Comparison of ENCODE assay signal across 9 mouse cellular contexts in the genomic region with DNA sequence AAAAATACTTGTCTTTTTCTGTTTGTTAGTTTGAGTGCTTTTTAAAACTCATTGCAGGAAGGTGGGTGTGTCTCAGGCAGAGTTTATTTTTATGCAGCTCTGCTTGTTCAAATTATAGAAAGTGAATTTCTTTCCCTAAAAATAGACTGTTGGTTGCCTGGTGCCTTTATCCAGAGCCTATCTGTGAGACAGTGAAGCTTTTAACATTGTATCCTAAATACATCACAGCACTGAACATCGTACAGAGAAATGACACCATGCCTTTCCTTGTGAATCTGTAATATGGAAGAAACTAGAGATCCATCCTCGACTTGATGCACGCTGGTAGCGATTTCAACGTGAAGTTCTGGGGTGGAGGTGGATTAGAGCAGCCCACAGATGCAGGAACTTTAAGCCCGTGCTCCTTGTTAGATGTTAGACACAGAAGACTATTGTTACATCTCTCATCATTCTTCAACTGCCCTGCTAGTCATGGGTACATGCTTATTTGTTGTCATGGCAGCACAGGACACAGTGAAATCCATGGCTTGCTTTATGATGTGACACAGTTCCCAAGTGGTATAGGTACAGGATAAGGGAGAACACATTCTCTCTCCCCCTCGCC. TPM values are rescaled to one million over a fixed set of nuclear protein-coding genes. Genes with fewer than 3 reads are reported as not detected.
A peak's percentile ranks its signal among the peaks of the same experiment; 100 is the strongest.
DNase-seq lines count a peak whose midpoint lies in the region; ATAC-seq and TF ChIP-seq lines count a peak whose summit lies in the region.
"Had no signal": no experiment of that assay in that cellular context is flagged by ENCODE, and none has a peak within 500 bp of the region (broad histone marks: within the 10 kb centered on the region; RNA-seq: fewer than 3 reads in every experiment).

No protein-coding gene starts in this region.

- no peaks in the 10 kb centered on the region for H3K9me3 ChIP-seq in heart, embryonic 16.5 days (replicated peaks; ENCODE audit: control insufficient read depth, low read length)
- H3K9me3 ChIP-seq in forebrain, postnatal 0 days (ENCODE audit: low read length), result no peaks in the 10 kb centered on the region
- no peaks in the 10 kb centered on the region for H3K9me3 ChIP-seq in liver, postnatal 0 days (ENCODE audit: low read length)

- no peak for DNase-seq in heart, adult 9 months (ENCODE audit: low spot score in 2 of 2)
- peak; percentile 36 for DNase-seq in forebrain, postnatal 0 days
- peak; percentile 6 to 10 for DNase-seq in layer of hippocampus, postnatal 36 days
- DNase-seq in lung, adult 18-20 months, result no peak
- no peak for DNase-seq in liver, postnatal 0 days
- no peak for DNase-seq in kidney, adult 2 months

- H3K27me3 ChIP-seq in heart, embryonic 16.5 days (ENCODE audit: control insufficient read depth, insufficient read depth, low read length), result no peaks in the 10 kb centered on the region
- no peaks in the 10 kb centered on the region for H3K27me3 ChIP-seq in forebrain, postnatal 0 days (ENCODE audit: insufficient read depth, low read length)
- H3K27me3 ChIP-seq in liver, postnatal 0 days (ENCODE audit: insufficient read depth, low read length), result no peaks in the 10 kb centered on the region
- H3K27me3 ChIP-seq in kidney, adult 2 months (replicated peaks; ENCODE audit: control insufficient read depth, insufficient read depth, low read length), result no peaks in the 10 kb centered on the region

- no peaks in the 10 kb centered on the region for H3K36me3 ChIP-seq in heart, embryonic 16.5 days (ENCODE audit: control insufficient read depth, insufficient read depth)
- no peaks in the 10 kb centered on the region for H3K36me3 ChIP-seq in forebrain, postnatal 0 days (ENCODE audit: insufficient read depth)
- no peaks in the 10 kb centered on the region for H3K36me3 ChIP-seq in liver, postnatal 0 days (replicated peaks; ENCODE audit: insufficient read depth, low read length)
- no peaks in the 10 kb centered on the region for H3K36me3 ChIP-seq in kidney, adult 2 months (ENCODE audit: control insufficient read depth, insufficient read depth, low read length)

- 50% methylated on average over 7 of the region's 7 CpGs for WGBS in heart, embryonic 16.5 days
- 27% methylated on average over 7 of the region's 7 CpGs for WGBS in forebrain, postnatal 0 days
- 22% methylated on average over 6 of the region's 7 CpGs for WGBS in olfactory bulb, adult 2 months
- 69% methylated on average over 7 of the region's 7 CpGs for WGBS in liver, postnatal 0 days (ENCODE audit: insufficient replicate concordance)
- WGBS in kidney, adult 2 months, result 52% methylated on average over 7 of the region's 7 CpGs

- no peak for TF ChIP-seq POLR2A in olfactory bulb, adult 2 months (IDR thresholded peaks at IDR 0.05; ENCODE audit: insufficient read depth, low read depth, low read length)
- TF ChIP-seq POLR2A in kidney, adult 2 months (IDR thresholded peaks at IDR 0.05; ENCODE audit: low read depth, low read length), result no peak

- H3K27ac ChIP-seq in heart, embryonic 16.5 days (ENCODE audit: low read length), result peak overlapping the region; percentile 10; the same call in 1 of the 2 replicates
- H3K27ac ChIP-seq in forebrain, postnatal 0 days (ENCODE audit: low read depth, low read length), result peak overlapping the region; percentile 66
- peak overlapping the region; percentile 51; the same call in 1 of the 2 replicates for H3K27ac ChIP-seq in olfactory bulb, adult 2 months (ENCODE audit: insufficient read depth, low read depth, low read length)
- no peak overlapping the region for H3K27ac ChIP-seq in liver, postnatal 0 days (ENCODE audit: low read depth)
- H3K27ac ChIP-seq in kidney, adult 2 months (ENCODE audit: insufficient read depth, low read depth, low read length), result no peak overlapping the region

- ATAC-seq in heart, embryonic 16.5 days (replicated peaks; ENCODE audit: extremely low read depth, insufficient read depth, low FRiP score), result no peak; the same call in 1 of the 2 replicates
- ATAC-seq in forebrain, postnatal 0 days, result peak; percentile 76
- ATAC-seq in liver, postnatal 0 days, result no peak

- no peak overlapping the region for H3K4me2 ChIP-seq in heart, embryonic 16.5 days (ENCODE audit: low read depth, low read length)
- H3K4me2 ChIP-seq in forebrain, postnatal 0 days (ENCODE audit: low read depth), result 0 out of 2 replicates have a peak overlapping the region, but pooled peaks have one; percentile 10
- H3K4me2 ChIP-seq in liver, postnatal 0 days (ENCODE audit: low read depth, low read length), result no peak overlapping the region

- H3K4me1 ChIP-seq in heart, embryonic 16.5 days (ENCODE audit: control insufficient read depth, insufficient read depth, low read length), result peaks cover 30% of the 10 kb centered on the region
- H3K4me1 ChIP-seq in forebrain, postnatal 0 days (ENCODE audit: insufficient read depth), result no peaks in the 10 kb centered on the region
- H3K4me1 ChIP-seq in olfactory bulb, adult 2 months (ENCODE audit: control insufficient read depth, insufficient read depth, low read length), result 0 out of 2 replicates have a peak, but pooled peaks cover 2% of the 10 kb centered on the region
- no peaks in the 10 kb centered on the region for H3K4me1 ChIP-seq in liver, postnatal 0 days (ENCODE audit: insufficient read depth)
- no peaks in the 10 kb centered on the region for H3K4me1 ChIP-seq in kidney, adult 2 months (ENCODE audit: control insufficient read depth, insufficient read depth, low read length)

- TF ChIP-seq CTCF in forebrain, postnatal 0 days (IDR thresholded peaks at IDR 0.05; ENCODE audit: low read depth), result no peak
- no peak for TF ChIP-seq CTCF in olfactory bulb, adult 2 months (IDR thresholded peaks at IDR 0.05; ENCODE audit: insufficient read depth, low read depth, low read length)
- TF ChIP-seq CTCF in liver, postnatal 0 days (IDR thresholded peaks at IDR 0.05; ENCODE audit: low read depth), result no peak
- no peak for TF ChIP-seq CTCF in kidney, adult 2 months (conservative IDR thresholded peaks at IDR 0.05; ENCODE audit: insufficient read depth, insufficient read length, low read depth, low read length)

- H3K4me3 ChIP-seq in heart, embryonic 16.5 days (ENCODE audit: low read length), result no peak overlapping the region
- H3K4me3 ChIP-seq in forebrain, postnatal 0 days (ENCODE audit: low read depth, low read length), result no peak overlapping the region
- H3K4me3 ChIP-seq in olfactory bulb, adult 2 months (ENCODE audit: insufficient read depth, low read depth, low read length), result no peak overlapping the region
- no peak overlapping the region for H3K4me3 ChIP-seq in liver, postnatal 0 days (ENCODE audit: low read depth, low read length)
- no peak overlapping the region for H3K4me3 ChIP-seq in kidney, adult 2 months (ENCODE audit: insufficient read depth, low read depth, low read length)
- H3K4me3 ChIP-seq: erythroblast, embryonic 14.5 days had no signal

- no peak for TF ChIP-seq EP300 in liver, postnatal 0 days (IDR thresholded peaks at IDR 0.05; ENCODE audit: low read depth)

- no peak overlapping the region for H3K9ac ChIP-seq in heart, embryonic 16.5 days (ENCODE audit: low read length)
- H3K9ac ChIP-seq in forebrain, postnatal 0 days, result no peak overlapping the region
- no peak overlapping the region for H3K9ac ChIP-seq in liver, postnatal 0 days (replicated peaks)

RNA-seq across cellular contexts. Expression of gene Fam198b, which starts 45.9 kb away (rescaled TPM):
- polyA plus RNA-seq in heart, embryonic 16.5 days (2015; fragmentation: Nextera tagmentation; extraction: Ambion mirVana), result 61.6 and 61.7 TPM in 2 replicates
- 1.3 and 2.1 TPM in 2 replicates for total RNA-seq in forebrain, postnatal 0 days (2014; rRNA removed)
- 0.87 and 1.1 TPM in 2 replicates for polyA plus RNA-seq in forebrain, postnatal 0 days (2015; fragmentation: Nextera tagmentation; extraction: Ambion mirVana)
- 1 to 10 TPM; 5.1 to 7.0 TPM for total RNA-seq in layer of hippocampus, postnatal 36 days (2021)
- polyA plus RNA-seq in olfactory bulb, adult 2 months (2012; ENCODE audit: insufficient read depth, insufficient read length, low replicate concordance, missing spikeins), result not detected in 2 replicates
- 0.35 and 0.47 TPM in 2 replicates for polyA plus RNA-seq in liver, postnatal 0 days (2015; fragmentation: Nextera tagmentation; extraction: Ambion mirVana)
- polyA plus RNA-seq in kidney, adult 2 months (2012; rRNA removed), result 2.1 and 2.4 TPM in 2 replicates

Comparison
In these comparisons a context has a peak if more than half of its experiments do, and no peak if none do; other contexts are left out.
1. H3K27ac ChIP-seq: peak in heart, embryonic 16.5 days (single experiment), forebrain, postnatal 0 days (single experiment) and olfactory bulb, adult 2 months (single experiment); none in liver, postnatal 0 days (single experiment) and kidney, adult 2 months (single experiment).
2. DNase-seq: peak in forebrain, postnatal 0 days (single experiment) and layer of hippocampus, postnatal 36 days (2 of 2); none in heart, adult 9 months (0 of 2), lung, adult 18-20 months (0 of 2), liver, postnatal 0 days (single experiment) and kidney, adult 2 months (single experiment).
3. RNA of gene Fam198b, which starts 45.9 kb away (polyA plus RNA-seq): 61.6 to 61.7 TPM in heart, embryonic 16.5 days; 2.1 to 2.4 TPM in kidney, adult 2 months, 0.87 to 1.1 TPM in forebrain, postnatal 0 days, 0.35 to 0.47 TPM in liver, postnatal 0 days and not detected in olfactory bulb, adult 2 months; every median in the first group is over 10 times any median in the second.